Mouse (Mus musculus): ENCODE results near the gene Gar1.

DNA sequence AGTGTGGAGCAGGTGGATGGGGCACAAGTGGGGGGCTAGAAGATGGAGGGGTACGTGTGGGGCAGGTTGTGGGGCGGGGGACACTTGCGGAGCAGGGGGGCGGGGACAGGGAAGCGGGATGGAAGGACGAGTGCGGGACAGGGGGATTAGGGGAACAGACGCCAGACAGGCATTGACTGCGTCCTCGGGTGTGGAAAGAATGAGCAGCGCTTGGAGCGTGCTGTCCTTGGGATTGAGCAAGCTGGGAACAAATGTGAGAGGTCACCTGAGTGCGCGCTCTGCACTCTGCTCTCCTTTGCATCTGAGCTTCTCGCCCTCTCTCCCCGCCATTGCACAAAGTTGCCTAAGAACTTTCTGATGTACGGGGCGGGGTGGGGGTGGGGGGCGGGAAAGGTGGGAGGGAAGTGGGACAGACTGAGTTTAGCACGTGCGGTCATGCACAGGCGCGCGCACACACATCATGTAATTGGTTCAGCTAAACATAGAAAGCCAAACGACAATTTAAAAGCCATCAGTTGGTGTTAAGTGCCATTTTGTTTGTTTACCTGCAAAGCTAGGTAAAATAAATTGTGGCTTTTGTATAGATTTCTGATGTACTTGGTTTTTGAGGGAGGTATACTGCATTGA, 48.0 kb upstream of the Gar1 start:
- TF ChIP-seq CTCF (conservative IDR thresholded peaks at IDR 0.05 in 1 of 2, IDR thresholded peaks at IDR 0.05 in 1 of 2; ENCODE audit: low read depth in 2 of 2, low read length in 2 of 2): no peak
- TF ChIP-seq TCF12 (IDR thresholded peaks at IDR 0.05; ENCODE audit: low read depth, low read length): no peak
- TF ChIP-seq POLR2A (IDR thresholded peaks at IDR 0.05; ENCODE audit: low read depth, low read length): no peak
- TF ChIP-seq ZNF384 (IDR thresholded peaks at IDR 0.05; ENCODE audit: low read depth, low read length): no peak
- no peak for TF ChIP-seq E2F4 (IDR thresholded peaks at IDR 0.05; ENCODE audit: insufficient replicate concordance, low read depth, low read length)

All from CH12.LX (cell line).